Mouse (Mus musculus): ENCODE data around the gene Lck.
"Not testable (repeated sequence)": the region's sequence is repeated elsewhere in the genome, so short reads cannot be mapped to it uniquely, and the experiment has no call there.

Gene Lck

DNA sequence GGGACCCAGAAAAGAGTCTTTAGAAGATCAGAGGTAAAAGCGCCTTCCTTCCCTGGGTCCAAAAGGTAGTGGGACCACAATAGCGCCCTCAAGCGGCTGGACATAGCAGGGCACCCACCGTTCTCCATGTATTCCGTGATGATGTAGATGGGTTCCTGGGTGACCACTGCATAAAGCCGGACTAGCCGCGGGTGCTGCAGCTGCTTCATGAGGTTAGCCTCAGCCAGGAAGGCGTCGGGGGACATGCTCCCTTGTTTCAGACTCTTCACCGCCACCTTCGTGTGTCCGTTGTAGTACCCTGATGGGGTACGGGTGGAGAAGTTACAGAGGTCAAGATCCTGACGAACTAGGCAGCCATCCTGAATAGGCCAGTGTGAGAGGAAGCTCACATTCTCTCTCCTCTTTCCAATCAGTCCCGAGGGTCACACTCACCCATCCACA, 18.0 kb downstream of the Lck start:
- DNase-seq (ENCODE audit: low spot score) = peak; percentile 58

DNA sequence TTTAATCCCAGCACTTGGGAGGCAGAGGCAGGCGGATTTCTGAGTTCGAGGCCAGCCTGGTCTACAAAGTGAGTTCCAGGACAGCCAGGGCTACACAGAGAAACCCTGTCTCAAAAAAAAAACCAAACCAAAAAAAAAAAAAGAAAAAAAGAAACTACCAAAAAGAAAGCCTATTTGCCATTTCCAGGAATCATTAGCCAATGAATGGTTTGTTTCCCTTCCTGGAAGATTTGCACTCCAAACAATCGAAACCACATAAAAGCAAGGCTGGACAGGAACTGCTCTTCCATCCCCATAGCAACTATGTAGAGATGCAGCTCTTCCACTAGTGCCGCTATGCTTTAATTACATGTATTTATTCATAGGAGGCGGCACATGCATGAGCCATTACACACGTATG, 18.9 kb downstream of the Lck start:
- not testable (repeated sequence) for DNase-seq (ENCODE audit: low spot score)

DNA sequence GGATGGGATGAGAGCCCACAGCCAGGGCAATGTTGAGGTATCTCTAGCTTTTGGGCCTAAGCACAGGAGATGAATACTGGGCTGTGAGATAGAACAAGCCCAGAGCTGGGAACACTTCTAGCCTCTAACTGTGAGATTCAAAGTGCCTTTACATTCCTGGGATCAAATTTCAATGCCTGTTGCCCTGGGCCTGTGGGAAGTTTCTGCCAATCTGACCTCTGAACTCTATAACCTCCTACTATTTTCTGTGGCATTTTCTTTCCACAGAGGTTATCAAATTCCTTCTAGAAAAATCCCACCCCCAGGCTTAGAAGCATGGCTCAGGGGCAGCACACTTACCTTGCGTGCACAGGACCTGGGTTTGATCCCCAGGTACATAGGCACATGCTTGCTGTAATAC, 23.1 kb downstream of the Lck start:
- DNase-seq (ENCODE audit: low spot score) = no peak

DNA sequence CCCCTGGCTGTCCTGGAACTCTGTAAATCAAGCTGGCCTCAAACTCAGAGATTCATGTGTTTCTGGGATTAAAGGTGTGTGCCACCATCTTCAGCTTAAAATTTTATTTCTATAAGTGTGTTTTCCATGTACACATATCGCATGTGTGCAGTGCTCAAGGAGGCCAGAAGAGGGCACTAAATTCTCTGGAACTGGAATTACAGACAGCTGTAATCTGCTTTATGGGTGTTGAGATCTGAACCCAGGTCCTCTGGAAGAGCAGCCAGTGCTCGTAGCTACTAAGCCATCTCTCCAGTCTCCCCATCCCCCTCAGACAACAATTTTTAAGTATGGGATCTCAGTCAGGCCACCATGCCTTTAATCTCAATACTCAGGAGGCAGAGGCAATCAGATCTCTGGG, 24.1 kb downstream of the Lck start:
- DNase-seq (ENCODE audit: low spot score) = peak; percentile 35

DNA sequence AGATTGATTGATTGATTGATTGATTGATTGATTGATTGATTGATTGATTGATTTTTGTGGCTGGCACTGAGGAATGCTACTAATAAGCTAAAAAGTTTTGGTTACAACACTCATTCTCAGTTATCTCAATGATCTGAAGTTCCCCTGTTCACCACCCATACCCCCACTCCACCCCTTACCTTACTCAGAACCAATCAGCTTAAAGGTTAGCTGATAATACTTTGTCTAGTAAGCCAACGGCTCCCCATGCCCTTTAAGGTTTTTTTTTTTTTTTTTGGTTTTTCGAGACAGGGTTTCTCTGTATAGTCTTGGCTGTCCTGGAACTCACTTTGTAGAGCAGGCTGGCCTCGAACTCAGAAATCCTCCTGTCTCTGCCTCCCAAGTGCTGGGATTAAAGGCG, 25.8 kb downstream of the Lck start:
- not testable (repeated sequence) for DNase-seq (ENCODE audit: low spot score)

DNA sequence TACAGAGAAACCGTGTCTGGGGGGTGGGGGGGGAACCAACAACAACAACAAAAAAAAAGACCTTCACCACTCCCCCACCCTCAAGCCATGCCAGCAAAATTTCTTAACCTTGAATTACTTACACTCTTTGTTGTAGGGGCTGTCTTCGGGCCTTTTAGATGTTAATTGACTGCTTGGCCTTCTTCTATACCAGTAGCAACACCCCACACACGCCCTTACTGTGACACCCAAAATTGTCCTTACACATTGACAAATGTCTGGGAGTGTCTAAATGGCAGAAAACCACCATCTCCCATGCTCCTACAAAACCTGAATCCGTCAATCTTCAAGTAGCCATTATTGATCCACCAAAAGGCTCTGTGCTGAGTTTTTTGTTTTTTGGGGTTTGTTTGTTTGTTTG, 29.3 kb downstream of the Lck start:
- no peak for DNase-seq (ENCODE audit: low spot score)

DNA sequence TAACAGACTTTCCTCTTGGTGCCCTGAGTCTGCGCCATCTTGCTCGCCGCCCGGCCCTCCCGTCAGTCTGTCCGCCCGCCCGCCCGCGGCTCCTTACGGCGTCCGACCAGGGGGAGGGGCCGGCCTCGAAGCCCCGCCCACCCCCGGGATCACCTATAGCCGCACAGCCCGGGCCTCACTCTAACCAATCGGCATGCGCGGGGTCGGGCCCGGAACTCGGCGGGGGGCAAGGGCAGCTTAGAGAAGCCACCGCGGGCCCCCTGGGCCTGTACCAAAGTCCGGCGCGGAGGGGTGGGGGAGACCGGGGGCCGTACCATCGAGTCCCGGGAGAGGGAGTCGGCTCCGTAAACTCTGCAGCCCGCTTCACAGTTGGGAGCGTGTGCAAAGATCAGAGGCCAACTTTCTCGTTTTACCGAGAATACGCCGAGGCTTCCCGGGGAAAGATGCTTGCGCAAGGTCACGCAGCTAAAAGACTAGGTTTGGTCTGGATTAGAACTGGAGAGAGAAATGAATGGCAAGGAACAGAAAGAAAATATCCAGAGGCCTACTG, 30.8 kb downstream of the Lck start, which contains the start of gene Hdac1:
Gene Hdac1 (minus strand): TSS at position 122 of the 550 bp plus-strand sequence.
- DNase-seq (ENCODE audit: low spot score) = peak; percentile 90

DNA sequence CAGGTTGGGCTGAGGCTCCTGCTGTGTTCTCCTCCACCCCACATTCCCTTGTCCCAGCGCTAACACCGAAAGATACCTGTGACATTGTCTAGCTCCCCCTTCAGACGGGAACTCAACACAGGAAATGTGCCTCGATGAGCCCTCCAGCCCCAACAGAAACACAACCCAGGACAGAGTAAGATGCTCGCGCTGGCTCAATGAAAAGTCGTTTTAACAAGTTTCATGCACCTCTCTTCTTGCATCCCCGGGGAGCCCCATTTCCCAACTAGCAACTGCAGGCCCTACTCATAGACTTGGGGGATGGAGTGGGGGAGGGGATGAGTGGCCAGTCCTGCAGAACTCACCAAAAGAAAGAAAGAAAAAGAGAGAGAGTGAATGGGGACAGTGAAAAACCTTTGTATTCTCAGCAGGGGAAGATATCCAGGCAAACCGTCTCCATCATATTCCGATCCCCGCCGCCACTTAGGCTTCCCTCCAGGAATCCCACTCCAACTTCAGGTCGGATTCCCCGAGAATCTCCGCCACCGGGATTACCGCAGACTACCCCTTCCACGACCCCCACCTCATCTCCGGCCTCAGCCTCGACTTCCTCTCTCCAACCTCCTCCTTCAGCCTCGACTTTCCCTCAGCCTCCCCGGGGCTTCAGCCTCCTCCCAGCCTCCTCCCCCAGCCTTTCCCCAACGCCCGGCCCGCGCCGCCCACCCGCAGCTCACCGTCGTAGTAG, 31.4 kb downstream of the Lck start:
- DNase-seq (ENCODE audit: low spot score) = peak; percentile 36

DNA sequence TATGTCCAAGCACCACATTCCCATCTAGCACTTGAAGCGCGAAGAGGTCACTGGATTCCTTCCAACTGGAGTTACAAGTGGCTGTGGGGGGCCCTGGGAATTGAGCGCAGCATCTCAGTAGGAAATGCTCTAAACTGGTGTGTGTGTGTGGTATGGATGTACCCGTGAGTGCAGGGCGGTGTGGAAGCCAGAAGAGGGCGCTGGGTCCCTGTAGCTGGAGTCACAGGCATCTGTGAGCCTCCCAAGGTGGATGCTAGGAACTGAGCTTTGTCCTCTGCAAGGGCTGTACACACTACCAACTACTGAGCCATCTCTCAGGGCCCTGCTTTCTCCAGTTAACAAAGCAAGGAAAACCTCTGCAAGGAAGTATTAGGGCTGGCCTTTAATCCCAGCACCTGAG, 33.4 kb downstream of the Lck start:
- DNase-seq (ENCODE audit: low spot score) = peak; percentile 39

DNA sequence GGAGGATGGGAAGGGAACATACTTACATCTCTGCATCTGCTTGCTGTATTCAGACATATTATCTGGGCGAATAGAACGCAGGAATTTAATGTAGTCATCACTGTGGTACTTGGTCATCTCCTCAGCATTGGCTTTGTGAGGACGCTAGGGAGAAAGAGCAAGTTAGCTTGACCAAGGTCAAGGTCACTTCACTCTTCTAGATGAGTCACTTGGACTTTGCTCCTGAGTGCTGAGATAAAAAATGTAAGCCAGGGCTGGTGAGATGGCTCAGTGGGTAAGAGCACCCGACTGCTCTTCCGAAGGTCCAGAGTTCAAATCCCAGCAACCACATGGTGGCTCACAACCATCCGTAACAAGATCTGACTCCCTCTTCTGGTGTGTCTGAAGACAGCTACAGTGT, 44.5 kb downstream of the Lck start:
- DNase-seq (ENCODE audit: low spot score) = not testable (repeated sequence)

DNA sequence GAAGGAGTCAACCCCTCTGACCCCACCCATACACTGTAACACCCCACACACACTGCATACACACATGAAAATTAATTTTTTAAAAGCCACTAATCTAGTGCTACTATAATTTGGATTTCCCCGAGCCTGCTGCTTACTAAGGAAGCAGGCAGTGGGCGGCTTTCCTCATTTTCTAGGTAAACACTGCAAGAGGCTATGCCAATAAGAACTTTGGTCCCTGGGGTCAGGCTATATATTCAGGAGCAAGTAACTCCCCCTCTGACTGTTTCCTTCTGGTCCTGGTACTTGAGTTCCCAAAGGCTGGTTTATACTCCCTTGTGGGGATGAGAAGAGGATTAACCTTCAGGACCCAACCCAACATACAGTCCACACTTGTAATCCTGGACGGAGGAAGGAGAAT, 47.6 kb downstream of the Lck start:
- no peak for DNase-seq (ENCODE audit: low spot score)

DNA sequence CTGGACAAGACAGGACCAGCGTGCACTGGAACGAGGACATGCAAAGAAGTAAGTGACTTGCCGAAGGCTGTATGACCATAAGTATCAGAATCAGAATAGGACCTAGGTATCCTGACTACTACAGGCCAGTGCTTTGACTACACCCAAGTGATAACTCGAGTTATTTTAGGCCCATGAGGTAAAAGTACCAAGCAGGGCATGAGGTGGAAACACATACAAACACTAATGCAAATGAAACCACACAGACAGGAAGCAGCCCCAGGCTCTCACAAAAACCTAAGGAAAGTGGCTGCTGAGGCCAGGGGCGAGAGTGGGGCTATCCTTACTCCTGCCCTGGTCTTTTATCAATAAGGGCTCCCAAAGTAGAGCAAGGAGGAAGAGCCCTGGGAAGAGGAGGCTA, 48.1 kb downstream of the Lck start:
- no peak for DNase-seq (ENCODE audit: low spot score)

DNA sequence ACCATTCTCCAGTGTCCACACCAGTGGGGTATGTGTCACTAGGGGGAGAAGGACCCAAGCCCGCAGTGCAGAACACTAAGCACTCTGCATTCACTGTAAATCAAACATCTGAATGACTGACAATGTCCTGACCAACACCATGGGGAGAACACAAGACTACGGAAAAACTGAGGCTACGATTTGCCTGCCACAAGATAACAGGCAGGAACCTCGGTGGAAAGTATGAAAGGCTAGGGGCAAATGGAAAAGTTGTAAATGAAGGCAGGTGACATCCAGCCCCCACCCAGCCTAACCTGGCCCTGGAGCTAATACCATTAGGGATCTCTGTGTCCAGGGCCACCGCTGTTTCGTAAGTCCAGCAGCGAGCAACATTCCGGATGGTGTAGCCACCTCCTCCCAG, 54.9 kb downstream of the Lck start:
- no peak for DNase-seq (ENCODE audit: low spot score)

DNA sequence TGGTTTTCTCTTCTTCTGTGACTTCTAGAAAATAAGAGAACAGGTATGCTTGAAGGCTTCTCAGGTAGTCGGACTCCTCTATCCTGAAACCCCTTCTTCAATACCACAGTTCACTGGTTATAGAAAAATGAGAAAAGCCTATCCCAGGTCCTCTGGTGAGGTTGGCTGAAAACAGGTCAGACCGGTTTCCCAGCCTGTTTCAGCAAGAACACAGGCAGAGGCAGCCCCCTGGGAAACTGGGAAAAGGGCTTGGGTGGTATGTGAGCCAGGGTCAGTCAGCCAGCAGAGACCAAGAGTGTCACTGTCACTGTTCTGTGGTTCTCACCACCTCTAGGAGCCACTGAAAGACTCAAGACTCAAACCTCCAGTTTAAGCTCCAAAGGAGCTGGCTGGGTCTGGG, 56.5 kb downstream of the Lck start:
- DNase-seq (ENCODE audit: low spot score) = no peak

DNA sequence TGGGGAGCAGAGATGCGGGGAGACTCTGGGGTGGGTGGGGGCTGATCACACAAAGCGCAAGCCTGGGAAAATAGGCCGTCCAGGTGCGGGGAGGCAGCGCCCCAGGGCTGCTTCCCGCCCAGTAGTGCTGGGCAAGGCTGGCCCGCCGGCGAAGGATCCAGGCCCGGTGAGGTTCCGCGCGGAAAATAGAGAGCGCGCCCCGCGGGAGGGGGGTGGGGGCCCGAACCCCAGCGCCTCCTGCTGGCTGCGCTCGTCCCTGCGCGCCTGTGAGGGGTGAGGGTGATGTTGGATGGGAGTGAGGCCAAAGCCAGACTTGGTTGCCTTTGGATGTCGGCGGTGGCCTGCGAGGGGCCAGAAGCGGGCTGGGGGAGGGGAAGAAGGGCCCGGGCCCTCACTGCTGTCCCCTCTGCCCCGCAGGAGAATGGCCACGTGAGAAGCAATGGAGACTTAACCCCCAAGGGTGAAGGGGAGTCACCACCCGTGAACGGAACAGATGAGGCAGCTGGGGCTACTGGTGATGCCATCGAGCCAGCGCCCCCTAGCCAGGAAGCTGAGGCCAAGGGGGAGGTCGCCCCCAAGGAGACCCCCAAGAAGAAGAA, 59.0 kb downstream of the Lck start:
- DNase-seq (ENCODE audit: low spot score) = peak; percentile 37

DNA sequence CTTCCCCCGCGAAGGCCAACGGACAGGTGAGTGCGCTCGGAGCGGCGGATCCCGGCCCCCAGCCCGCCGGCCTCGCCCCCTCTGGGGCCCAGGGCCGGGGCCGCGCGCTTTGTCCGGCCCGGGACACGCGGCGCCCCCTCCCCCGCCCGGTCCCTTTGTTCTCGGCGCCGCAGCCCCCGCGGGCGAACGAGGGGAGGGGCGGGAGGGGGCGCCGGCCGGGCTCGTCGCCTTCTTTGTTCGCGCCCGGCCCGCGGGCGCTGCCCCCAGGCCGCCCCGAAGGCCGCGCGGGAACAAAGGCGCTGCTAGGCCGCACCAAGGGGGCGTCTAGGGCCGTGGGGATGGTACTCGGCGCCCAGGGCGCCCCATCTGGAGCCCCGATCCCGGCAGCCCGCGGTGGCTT, 59.5 kb downstream of the Lck start:
- DNase-seq (ENCODE audit: low spot score) = no peak

DNA sequence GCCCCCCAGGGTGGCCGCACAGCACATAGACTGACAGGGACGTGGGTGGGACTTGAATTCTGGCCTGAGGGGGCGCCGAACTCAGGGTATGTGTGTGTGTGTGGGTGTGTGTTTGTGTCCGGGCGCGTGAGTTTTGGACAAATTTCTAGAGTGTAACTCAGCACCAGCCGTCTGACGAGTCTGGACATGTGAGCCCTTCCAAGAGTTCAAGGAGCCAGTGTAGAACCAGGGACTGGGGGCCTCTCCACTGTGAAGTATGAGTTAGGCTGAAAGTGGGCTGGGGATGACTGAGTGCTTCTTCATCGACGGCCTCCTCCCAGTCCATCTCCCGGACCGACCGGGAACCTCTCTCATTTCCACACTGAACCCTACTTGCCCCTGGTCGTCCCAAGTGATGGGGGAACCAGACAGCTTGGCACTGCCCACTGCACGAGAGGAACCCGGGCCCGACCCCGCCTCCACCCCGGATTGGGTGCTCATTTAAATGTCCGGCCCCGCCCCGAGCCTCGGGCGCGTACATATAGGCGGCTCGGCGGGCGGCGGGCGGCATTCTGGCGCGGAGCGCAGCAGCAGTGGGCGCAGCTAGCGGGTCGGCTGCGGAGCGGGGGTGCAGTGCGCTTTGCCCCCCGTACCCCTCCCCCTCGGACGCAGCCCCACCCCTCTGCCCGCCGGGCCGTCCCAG, 60.2 kb downstream of the Lck start, which contains the start of gene Marcksl1:
Gene Marcksl1 (plus strand): TSS at position 496 of the 682 bp plus-strand sequence.
- peak; percentile 65 for DNase-seq (ENCODE audit: low spot score)

DNA sequence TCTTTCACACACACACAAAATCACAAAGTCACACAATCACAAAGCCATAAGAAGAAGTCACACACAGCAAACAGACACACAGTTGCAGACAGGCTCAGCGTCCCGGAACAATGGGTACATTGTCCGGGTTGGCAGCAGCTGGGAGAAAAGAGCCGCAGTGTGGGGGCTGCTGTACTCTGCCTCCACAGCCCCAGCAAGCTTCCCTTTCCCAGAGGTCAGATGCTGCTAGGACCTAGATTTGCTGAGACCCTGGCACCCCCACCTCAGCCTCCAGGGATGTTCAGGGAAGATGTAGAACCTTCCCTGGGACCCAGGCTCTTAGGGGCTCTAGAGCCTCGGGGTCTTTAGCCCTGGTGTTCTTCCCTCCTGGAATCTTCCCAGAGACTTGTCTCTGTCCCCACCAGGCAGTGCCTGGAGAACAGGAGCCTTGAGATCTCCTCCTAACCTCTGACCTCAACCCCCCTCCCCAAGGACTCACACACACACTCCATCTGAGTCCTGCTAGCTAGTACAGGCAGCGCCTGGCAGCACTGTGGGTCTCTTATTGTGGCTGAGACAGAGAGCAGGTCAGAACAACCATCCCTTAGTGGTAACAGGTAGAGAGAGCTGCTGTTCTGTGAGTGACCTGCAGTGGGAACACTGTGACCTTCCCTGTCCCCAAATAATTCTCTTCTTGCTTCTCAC, 61.9 kb downstream of the Lck start:
- DNase-seq (ENCODE audit: low spot score) = no peak

DNA sequence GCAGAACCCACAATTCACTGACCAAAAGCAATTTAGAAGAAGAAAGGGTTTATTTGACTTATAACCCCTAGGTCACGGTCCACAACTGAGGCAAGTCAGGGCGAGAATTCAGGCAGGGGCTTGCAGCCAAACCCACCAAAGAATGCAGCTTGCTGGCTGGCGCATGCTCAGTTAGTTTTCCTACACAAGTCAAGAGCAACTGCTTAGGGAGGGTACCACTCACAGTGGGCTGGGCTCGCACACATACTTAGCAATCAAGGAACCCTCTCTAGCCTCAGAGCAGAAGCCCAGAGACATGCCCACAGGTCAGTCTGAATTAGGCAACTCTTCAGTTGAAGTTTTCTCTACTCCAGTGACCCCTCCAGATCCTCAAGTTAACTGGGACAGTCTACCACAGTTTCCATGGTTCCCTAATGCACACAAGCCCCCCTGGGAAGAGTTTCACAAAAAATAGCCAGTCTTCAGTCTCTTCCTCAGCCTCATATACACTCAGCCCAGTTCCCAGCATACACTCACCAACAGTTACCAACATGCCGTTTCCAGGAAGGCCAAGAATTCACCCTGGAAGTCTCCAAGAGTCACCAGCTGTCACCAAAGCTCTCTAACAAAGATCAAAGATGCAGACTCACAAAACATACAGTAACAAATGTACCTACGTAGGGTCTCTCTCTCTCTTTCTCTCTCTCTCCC, 62.6 kb downstream of the Lck start:
- no peak for DNase-seq (ENCODE audit: low spot score)

DNA sequence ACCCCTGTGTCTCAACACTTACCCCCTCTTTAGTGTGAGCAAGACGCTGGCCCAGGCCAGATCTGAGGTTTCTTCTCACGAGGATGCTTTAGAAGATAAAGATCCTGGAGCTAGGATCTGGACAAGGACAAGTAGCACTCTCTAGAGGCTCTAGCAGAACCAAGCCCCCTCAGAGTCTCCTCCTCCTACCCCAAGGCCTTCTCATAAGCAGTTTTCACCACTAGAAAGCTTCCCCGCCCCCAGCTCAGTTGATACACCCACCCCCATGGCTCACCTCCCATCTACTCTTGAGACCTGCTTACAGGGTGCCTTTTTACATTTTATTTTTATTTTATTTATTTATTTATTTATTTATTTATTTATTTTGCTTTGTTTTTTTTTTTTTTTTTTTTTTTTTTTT, 63.8 kb downstream of the Lck start:
- no peak for DNase-seq (ENCODE audit: low spot score)

DNA sequence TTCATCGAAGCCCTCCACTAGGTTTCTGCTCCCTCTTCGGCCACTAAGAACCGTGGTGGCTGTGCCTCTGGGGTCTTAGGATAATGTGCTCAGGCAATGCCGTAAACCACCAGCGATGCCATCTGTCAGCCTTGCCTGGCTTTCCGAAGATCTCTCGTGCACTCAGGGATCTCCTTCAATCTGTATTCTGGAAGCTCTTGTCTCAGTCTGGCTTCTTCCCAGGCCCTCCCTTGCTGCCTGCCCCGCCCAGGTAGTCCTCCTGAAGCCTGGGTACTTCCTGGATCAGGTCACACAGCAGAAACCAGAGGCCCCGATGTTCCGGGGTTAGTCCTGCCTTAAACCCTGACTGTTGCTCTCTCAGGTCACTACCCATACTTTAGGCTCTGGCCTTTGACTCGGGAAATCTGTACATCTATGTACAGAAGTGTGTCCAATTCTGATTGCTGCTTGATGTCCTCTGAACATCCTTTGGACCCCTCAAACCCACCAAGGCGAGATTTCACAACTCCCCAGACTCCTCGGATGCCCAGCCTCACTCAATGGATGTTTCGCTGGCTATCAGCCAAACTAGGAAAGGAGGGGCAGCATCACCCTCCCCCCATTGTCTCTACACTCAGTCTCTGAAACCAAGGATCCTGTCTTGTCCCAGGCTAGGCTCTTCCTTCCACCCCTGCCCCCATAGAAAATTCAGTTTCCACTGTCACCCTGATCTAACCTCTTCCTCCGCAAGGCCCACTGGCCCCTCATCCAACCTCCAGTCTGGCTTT, 64.4 kb downstream of the Lck start:
- no peak for DNase-seq (ENCODE audit: low spot score)

All from spleen, adult 12 weeks (tissue).